Mouse (Mus musculus) hindbrain, embryonic 16.5 days (tissue): Measurements from ENCODE around the gene Vgll1. TPM values are rescaled to one million over a fixed set of nuclear protein-coding genes. Genes with fewer than 3 reads are reported as not detected.

Source experiments
- ATAC-seq: fragments of 200-750 bp; cut with Nextera tagmentation; 2 replicates; pipeline ENCODE4 v1.8.0; 2017; ENCODE audit warnings: moderate TSS enrichment, moderate library complexity
- H3K27ac ChIP-seq: fragments of 300-500 bp; sonication (generic); 2 replicates; pipeline ENCODE4 v1.5.1; 2014; ENCODE audit warnings: low read depth, mild to moderate bottlenecking, control low read depth, low read length, moderate library complexity
- H3K27me3 ChIP-seq: fragments of 300-500 bp; sonication (generic); replicated peaks from 2 replicates; pipeline ENCODE4 v1.6.1; 2014; ENCODE audit warnings: low read length; ENCODE audit not compliant: control insufficient read depth, insufficient read depth
- H3K36me3 ChIP-seq: fragments of 300-500 bp; sonication (generic); 2 replicates; pipeline ENCODE4 v1.6.1; 2014; ENCODE audit warnings: mild to moderate bottlenecking, low read length, moderate library complexity, mixed read lengths; ENCODE audit not compliant: control insufficient read depth, insufficient read depth
- H3K4me1 ChIP-seq: fragments of 300-500 bp; sonication (generic); 2 replicates; pipeline ENCODE4 v1.6.1; 2014; ENCODE audit warnings: low read depth, low read length; ENCODE audit not compliant: control insufficient read depth, insufficient read depth
- H3K4me2 ChIP-seq: fragments of 300-500 bp; sonication (generic); 2 replicates; pipeline ENCODE4 v1.6.1; 2014; ENCODE audit warnings: mild to moderate bottlenecking, low read length, control low read depth, moderate library complexity
- H3K4me3 ChIP-seq: fragments of 300-500 bp; sonication (generic); 2 replicates; pipeline ENCODE4 v1.5.1; 2014; ENCODE audit warnings: mild to moderate bottlenecking, low read length, control low read depth, moderate library complexity
- H3K9ac ChIP-seq: fragments of 300-500 bp; sonication (generic); 2 replicates; pipeline ENCODE4 v1.6.1; 2014; ENCODE audit warnings: low read depth, mild to moderate bottlenecking, control low read depth, low read length, moderate library complexity
- H3K9me3 ChIP-seq: fragments of 300-500 bp; sonication (generic); 2 replicates; pipeline ENCODE4 v1.6.1; 2014; ENCODE audit warnings: mild to moderate bottlenecking, low read length, moderate library complexity; ENCODE audit not compliant: control insufficient read depth
- WGBS: fragments of 180-500 bp; shearing (Covaris S2); extraction: QIAGEN DNeasy Blood & Tissue Kit; methylation state at CpG from one replicate; pipeline ENCODE4 v1.1.7; 2014; 5-methylcytosine and 5-hydroxymethylcytosine counted together
- polyA plus RNA-seq: library from polyadenylated mRNA; unstranded; fragments of >200 nt; fragmentation: Nextera tagmentation; extraction: Ambion mirVana; gene quantifications from 2 replicates; pipeline ENCODE4 v1.2.1, GENCODE M21; 2015

Gene Vgll1
- polyA plus RNA-seq, 1 experiment from 2014 or later = not detected

- H3K4me1 ChIP-seq = no peaks in the 10 kb centered on the region
- no peak overlapping the region for H3K9ac ChIP-seq
- H3K27me3 ChIP-seq = no peaks in the 10 kb centered on the region
- no peak overlapping the region for H3K4me2 ChIP-seq
- no peak overlapping the region for H3K27ac ChIP-seq
- ATAC-seq = no peak
- H3K36me3 ChIP-seq = no peaks in the 10 kb centered on the region
- H3K4me3 ChIP-seq = no peak overlapping the region
- 86% methylated on average over 8 of the region's 8 CpGs for WGBS
- H3K9me3 ChIP-seq = no peaks in the 10 kb centered on the region
These were observed 30.2 kb downstream of the Vgll1 start for GRCm38 (mm10) chrX:57118143-57118542.

- WGBS = 88% methylated on average over 1 of the region's 1 CpGs
- ATAC-seq = no peak
- H3K4me1 ChIP-seq = no peaks in the 10 kb centered on the region
- H3K36me3 ChIP-seq = no peaks in the 10 kb centered on the region
- H3K27ac ChIP-seq = no peak overlapping the region
- no peaks in the 10 kb centered on the region for H3K9me3 ChIP-seq
- no peak overlapping the region for H3K4me2 ChIP-seq
- no peak overlapping the region for H3K9ac ChIP-seq
- no peak overlapping the region for H3K4me3 ChIP-seq
- no peaks in the 10 kb centered on the region for H3K27me3 ChIP-seq
These were observed 32.9 kb downstream of the Vgll1 start for GRCm38 (mm10) chrX:57120768-57121167.

- Histone ChIP-seq H3K4me1 (no peaks in the 10 kb centered on the region), H3K27ac (no peak overlapping the region), H3K27me3 (no peaks in the 10 kb centered on the region), H3K9ac (no peak overlapping the region), H3K4me3 (no peak overlapping the region), H3K9me3 (no peaks in the 10 kb centered on the region), H3K4me2 (no peak overlapping the region), H3K36me3 (no peaks in the 10 kb centered on the region)
- 29% methylated on average over 1 of the region's 1 CpGs for WGBS
- no peak for ATAC-seq
These were observed 42.7 kb downstream of the Vgll1 start for GRCm38 (mm10) chrX:57130633-57131032.

GRCm38 (mm10) chrX:57137627-57138026, 49.7 kb downstream of the Vgll1 start:
- Histone ChIP-seq H3K4me3 (no peak overlapping the region), H3K4me2 (no peak overlapping the region), H3K9me3 (no peaks in the 10 kb centered on the region), H3K36me3 (no peaks in the 10 kb centered on the region), H3K4me1 (no peaks in the 10 kb centered on the region), H3K27me3 (no peaks in the 10 kb centered on the region), H3K27ac (no peak overlapping the region), H3K9ac (no peak overlapping the region)
- ATAC-seq = no peak

- no peak overlapping the region for H3K4me2 ChIP-seq
- no peak overlapping the region for H3K4me3 ChIP-seq
- H3K36me3 ChIP-seq = no peaks in the 10 kb centered on the region
- H3K9me3 ChIP-seq = no peaks in the 10 kb centered on the region
- ATAC-seq = no peak
- 83% methylated on average over 1 of the region's 1 CpGs for WGBS
- H3K4me1 ChIP-seq = no peaks in the 10 kb centered on the region
- no peaks in the 10 kb centered on the region for H3K27me3 ChIP-seq
- H3K27ac ChIP-seq = no peak overlapping the region
- H3K9ac ChIP-seq = no peak overlapping the region
These were observed 65.6 kb downstream of the Vgll1 start for GRCm38 (mm10) chrX:57153520-57153919.

Other genes starting within 250 kb of the Vgll1 start
- not detected in 2 replicates for gene Adgrg4, start 217.9 kb upstream of the Vgll1 start, polyA plus RNA-seq
- 0.39 and 0.41 TPM in 2 replicates for gene Brs3, start 45.0 kb upstream of the Vgll1 start, polyA plus RNA-seq
- gene Htatsf1, start 34.5 kb upstream of the Vgll1 start, polyA plus RNA-seq = 80.7 and 86.0 TPM in 2 replicates
- gene Cd40lg, start 124.0 kb downstream of the Vgll1 start, polyA plus RNA-seq = 0.13 TPM in 1 of 2 replicates, not detected in the other